Mouse (Mus musculus): ENCODE measurements around the gene Tmem63b. TPM values are rescaled to one million over a fixed set of nuclear protein-coding genes. Genes with fewer than 3 reads are reported as not detected.

The Tmem63b gene
- 8.9 and 10.3 TPM in 2 replicates for polyA plus RNA-seq (2012; rRNA removed)

GRCm38 (mm10) chr17:45686716-45687115 lies at the start of gene Tmem63b:
Gene Tmem63b, minus strand, starts transcription at chr17:45686905.

GRCm38 (mm10) chr17:45733735-45734301 lies 47.1 kb upstream of the Tmem63b start, which contains the start of gene 1600014C23Rik:
Gene 1600014C23Rik, minus strand, starts transcription at chr17:45733844.

GRCm38 (mm10) chr17:45686093-45686619 lies 549 bp downstream of the Tmem63b start, which contains the start of gene Mrpl14:
Gene Mrpl14, plus strand, starts transcription at chr17:45686322.

GRCm38 (mm10) chr17:45659225-45659624 lies 27.5 kb downstream of the Tmem63b start, which contains the start of gene Capn11:
Gene Capn11, minus strand, starts transcription at chr17:45659325.

Other genes starting within 250 kb of the Tmem63b start
- 0.02 and 0.06 TPM in 2 replicates for gene Spats1, start 211.5 kb downstream of the Tmem63b start, polyA plus RNA-seq (2012; rRNA removed)
- gene Aars2, start 180.1 kb downstream of the Tmem63b start, polyA plus RNA-seq (2012; rRNA removed) = 4.2 and 4.3 TPM in 2 replicates
- gene Tcte1, start 163.5 kb downstream of the Tmem63b start, polyA plus RNA-seq (2012; rRNA removed) = not detected in 2 replicates
- gene Tmem151b, start 137.2 kb downstream of the Tmem63b start, polyA plus RNA-seq (2012; rRNA removed) = 0.10 TPM in 2 replicates
- gene Nfkbie, start 131.2 kb downstream of the Tmem63b start, polyA plus RNA-seq (2012; rRNA removed) = 0.67 and 0.81 TPM in 2 replicates
- 19.7 and 27.7 TPM in 2 replicates for gene Slc35b2, start 123.0 kb downstream of the Tmem63b start, polyA plus RNA-seq (2012; rRNA removed)
- 428 and 431 TPM in 2 replicates for gene Hsp90ab1, start 113.6 kb downstream of the Tmem63b start, polyA plus RNA-seq (2012; rRNA removed)
- gene Slc29a1, start 87.3 kb downstream of the Tmem63b start, polyA plus RNA-seq (2012; rRNA removed) = 130 and 157 TPM in 2 replicates
- gene Mymx, start 84.8 kb downstream of the Tmem63b start, polyA plus RNA-seq (2012; rRNA removed) = 1.3 TPM in 1 of 2 replicates, not detected in the other
- 0.06 and 0.18 TPM in 2 replicates for gene Capn11, start 27.6 kb downstream of the Tmem63b start, polyA plus RNA-seq (2012; rRNA removed)
- 55.4 and 60.1 TPM in 2 replicates for gene Mrpl14, start 583 bp downstream of the Tmem63b start, polyA plus RNA-seq (2012; rRNA removed)
- not detected in 2 replicates for gene 1600014C23Rik, start 46.9 kb upstream of the Tmem63b start, polyA plus RNA-seq (2012; rRNA removed)